Mouse (Mus musculus) CD4-positive naive resting alpha-beta T cell, adult 57 days (primary cell): Measurements from ENCODE around the gene Orc1. TPM values are rescaled to one million over a fixed set of nuclear protein-coding genes. Genes with fewer than 3 reads are reported as not detected.

Experiments used
- total RNA-seq: library from RNA; stranded (reverse); gene quantifications from one replicate; pipeline ENCODE4 v1.2.4, GENCODE M21; 2023

Orc1 gene
- total RNA-seq, result 2.7 TPM

DNA sequence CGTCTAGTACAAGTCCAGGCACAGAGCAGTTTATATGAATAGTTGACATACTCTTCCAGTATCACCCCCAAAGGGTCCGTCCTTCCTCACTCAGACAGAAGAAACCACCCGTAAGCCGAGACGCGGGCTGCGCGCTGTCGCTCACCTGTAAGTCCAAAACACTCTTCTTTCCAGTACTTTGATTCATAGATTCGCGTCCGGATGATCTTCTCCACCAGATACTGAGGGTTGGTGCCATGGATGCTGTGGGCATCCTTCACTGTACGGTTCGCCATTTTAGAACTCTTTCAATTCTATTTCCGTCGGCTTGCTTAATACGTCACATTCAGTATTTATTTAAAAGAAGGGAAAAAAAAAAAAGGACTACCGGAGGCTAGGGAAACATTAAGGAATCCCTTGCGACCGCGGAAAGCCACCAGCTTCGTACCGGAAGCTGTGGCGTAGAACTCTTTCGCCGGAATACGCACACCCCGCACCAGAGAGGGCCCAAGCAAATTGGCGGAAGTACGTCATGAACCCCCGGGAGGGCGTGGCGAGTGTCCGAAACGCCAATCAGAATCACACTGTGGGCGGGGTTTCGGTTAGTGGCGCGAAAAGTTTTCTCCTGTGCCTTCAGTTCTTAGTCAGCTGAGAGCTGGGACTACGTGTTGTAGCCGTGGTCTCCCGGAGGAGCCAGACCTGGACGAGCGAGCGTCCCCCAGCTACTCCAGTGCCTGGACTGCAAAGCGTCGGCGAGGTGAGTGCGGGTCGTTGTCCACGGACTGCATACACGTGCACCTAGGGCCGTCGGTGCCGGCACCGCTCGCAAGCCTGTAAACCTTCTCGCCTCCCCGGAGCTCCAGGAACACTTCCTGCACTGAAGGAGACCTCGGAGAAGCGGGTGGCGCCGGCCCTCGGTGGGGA is at the start of gene Orc1, which contains the start of gene Prpf38a:
TSS of gene Orc1 (plus strand) at position 584 of the 903 bp plus-strand sequence.
TSS of gene Prpf38a (minus strand) at position 497 of the 903 bp plus-strand sequence.

DNA sequence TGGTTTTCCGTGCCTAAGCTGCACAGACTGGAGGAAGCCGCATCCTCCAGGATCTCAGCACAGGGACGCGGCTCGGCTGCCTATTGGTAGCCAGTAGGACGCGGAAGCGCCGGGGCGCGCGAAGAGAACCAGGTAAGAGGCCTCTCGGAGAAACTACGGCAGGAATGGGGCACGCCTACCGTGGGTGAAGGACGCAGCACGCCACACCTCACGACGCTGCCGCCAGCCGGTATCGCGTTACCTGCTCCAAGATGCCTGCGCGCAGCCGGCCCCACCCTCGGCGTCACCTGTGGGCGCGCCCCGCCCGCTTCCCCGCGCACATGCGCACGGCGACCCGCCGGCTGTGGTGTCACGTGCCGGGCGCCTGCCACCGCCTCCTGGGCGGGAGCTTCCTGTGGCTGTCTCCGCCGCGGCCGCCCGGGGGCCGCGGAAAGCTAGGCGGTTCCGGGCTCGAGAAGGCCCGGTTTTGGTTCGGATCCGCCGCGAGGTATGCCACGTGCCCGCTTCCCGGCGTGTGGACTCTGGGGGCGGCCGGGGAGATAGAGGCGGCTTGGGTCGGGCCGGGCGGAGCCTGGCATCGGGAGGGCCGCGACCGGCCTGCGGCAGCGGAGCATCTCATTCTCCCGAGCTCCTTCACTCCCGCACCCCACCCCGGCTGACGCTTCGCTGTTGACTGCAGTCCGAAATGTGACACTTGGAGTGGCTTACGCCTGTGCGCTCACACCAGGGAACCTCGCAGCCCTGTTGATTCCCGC is 40.5 kb downstream of the Orc1 start, which contains the start of gene Cc2d1b:
TSS of gene Cc2d1b (plus strand) at position 354 of the 755 bp plus-strand sequence.

Other genes with a start within 250 kb of the Orc1 start
- not detected for gene Shisal2a, start 196.1 kb upstream of the Orc1 start, total RNA-seq
- gene Gpx7, start 172.5 kb upstream of the Orc1 start, total RNA-seq, result 0.44 TPM
- 171 TPM for gene Tut4, start 120.0 kb upstream of the Orc1 start, total RNA-seq
- 51.9 TPM for gene Prpf38a, start 87 bp upstream of the Orc1 start, total RNA-seq
- gene Cc2d1b, start 40.5 kb downstream of the Orc1 start, total RNA-seq, result 117 TPM
- not detected for gene 3110021N24Rik, start 140.2 kb downstream of the Orc1 start, total RNA-seq
- 0.30 TPM for gene Zfyve9, start 201.4 kb downstream of the Orc1 start, total RNA-seq